In the genomic region with DNA sequence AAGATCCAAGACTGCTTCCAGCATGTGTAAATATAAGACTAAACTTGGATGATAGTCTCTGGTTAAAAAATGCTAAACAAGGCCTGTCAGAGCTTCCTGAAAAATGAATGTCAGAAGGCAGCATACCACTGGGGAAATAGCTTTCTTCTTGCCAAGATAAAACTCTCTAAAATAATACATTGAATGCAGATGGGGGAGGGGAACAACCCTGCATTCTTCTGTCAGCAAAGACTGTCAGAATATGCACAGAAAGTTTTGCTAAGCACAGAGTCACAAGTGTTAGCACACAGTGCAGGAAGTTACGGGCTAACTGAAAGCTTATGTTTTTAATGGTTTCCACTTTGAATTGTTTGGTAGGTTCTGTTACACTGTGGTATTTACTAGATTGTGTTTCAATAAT, we compare ENCODE assay signal across 16 mouse cellular contexts. TPM values are rescaled to one million over a fixed set of nuclear protein-coding genes. Genes with fewer than 3 reads are reported as not detected.
DNase-seq lines count a peak whose midpoint lies in the region; ATAC-seq lines count a peak whose summit lies in the region.
"Had no signal": no experiment of that assay in that cellular context is flagged by ENCODE, and none has a peak within 500 bp of the region (broad histone marks: within the 10 kb centered on the region; RNA-seq: fewer than 3 reads in every experiment).

No protein-coding gene starts in this region.

- no peaks in the 10 kb centered on the region for H3K27me3 ChIP-seq in heart, embryonic 11.5 days (ENCODE audit: control insufficient read depth, insufficient read depth, low read length)
- H3K27me3 ChIP-seq in limb, embryonic 11.5 days (ENCODE audit: control insufficient read depth, insufficient read depth, low read length) = no peaks in the 10 kb centered on the region
- no peaks in the 10 kb centered on the region for H3K27me3 ChIP-seq in limb, embryonic 10.5 days (ENCODE audit: low read depth, poor library complexity, severe bottlenecking)
- no peaks in the 10 kb centered on the region for H3K27me3 ChIP-seq in limb, embryonic 12.5 days
- no peaks in the 10 kb centered on the region for H3K27me3 ChIP-seq in neural tube, embryonic 15.5 days (replicated peaks)
- H3K27me3 ChIP-seq: midbrain, embryonic 15.5 days had no signal

- H3K9me3 ChIP-seq in heart, embryonic 11.5 days (replicated peaks; ENCODE audit: control insufficient read depth, low read length) = peaks cover 2% of the 10 kb centered on the region; the same call in 1 of the 2 replicates
- H3K9me3 ChIP-seq in limb, embryonic 11.5 days (ENCODE audit: control insufficient read depth, low read length) = no peaks in the 10 kb centered on the region
- no peaks in the 10 kb centered on the region for H3K9me3 ChIP-seq in limb, embryonic 10.5 days (replicated peaks)
- H3K9me3 ChIP-seq in limb, embryonic 12.5 days = no peaks in the 10 kb centered on the region
- H3K9me3 ChIP-seq in neural tube, embryonic 15.5 days (replicated peaks) = no peaks in the 10 kb centered on the region
- H3K9me3 ChIP-seq: heart, embryonic 10.5 days; midbrain, embryonic 15.5 days had no signal

- no peak overlapping the region for H3K4me3 ChIP-seq in heart, embryonic 11.5 days (ENCODE audit: low read depth, low read length)
- no peak overlapping the region for H3K4me3 ChIP-seq in limb, embryonic 11.5 days (ENCODE audit: low read depth, low read length)
- no peak overlapping the region for H3K4me3 ChIP-seq in limb, embryonic 10.5 days
- no peak overlapping the region for H3K4me3 ChIP-seq in limb, embryonic 12.5 days (replicated peaks)
- H3K4me3 ChIP-seq in neural tube, embryonic 15.5 days (replicated peaks) = no peak overlapping the region
- H3K4me3 ChIP-seq: heart, embryonic 10.5 days; midbrain, embryonic 15.5 days had no signal

- H3K36me3 ChIP-seq in heart, embryonic 11.5 days (ENCODE audit: control insufficient read depth, insufficient read depth, low read length) = no peaks in the 10 kb centered on the region
- no peaks in the 10 kb centered on the region for H3K36me3 ChIP-seq in limb, embryonic 11.5 days (ENCODE audit: control insufficient read depth, insufficient read depth, low read length)
- H3K36me3 ChIP-seq in limb, embryonic 10.5 days = no peaks in the 10 kb centered on the region
- no peaks in the 10 kb centered on the region for H3K36me3 ChIP-seq in limb, embryonic 12.5 days
- no peaks in the 10 kb centered on the region for H3K36me3 ChIP-seq in neural tube, embryonic 15.5 days
- H3K36me3 ChIP-seq: heart, embryonic 10.5 days; midbrain, embryonic 15.5 days had no signal

- no peak overlapping the region for H3K9ac ChIP-seq in heart, embryonic 11.5 days (ENCODE audit: low read depth, low read length)
- no peak overlapping the region for H3K9ac ChIP-seq in limb, embryonic 11.5 days (ENCODE audit: low read length)
- H3K9ac ChIP-seq in limb, embryonic 12.5 days (replicated peaks) = no peak overlapping the region
- H3K9ac ChIP-seq in neural tube, embryonic 15.5 days (replicated peaks) = no peak overlapping the region
- H3K9ac ChIP-seq: midbrain, embryonic 15.5 days had no signal

- WGBS in heart, embryonic 11.5 days (ENCODE audit: insufficient replicate concordance) = 50% methylated on average over 1 of the region's 1 CpGs
- 42% methylated on average over 1 of the region's 1 CpGs for WGBS in limb, embryonic 11.5 days
- WGBS in limb, embryonic 10.5 days = 71% methylated on average over 1 of the region's 1 CpGs
- WGBS in limb, embryonic 12.5 days = 13% methylated on average over 1 of the region's 1 CpGs
- 74% methylated on average over 1 of the region's 1 CpGs for WGBS in neural tube, embryonic 15.5 days

- H3K27ac ChIP-seq in heart, embryonic 11.5 days (ENCODE audit: low read depth, low read length) = no peak overlapping the region
- H3K27ac ChIP-seq in limb, embryonic 11.5 days (replicated peaks; ENCODE audit: low read depth, low read length) = no peak overlapping the region
- no peak overlapping the region for H3K27ac ChIP-seq in limb, embryonic 10.5 days
- H3K27ac ChIP-seq in limb, embryonic 12.5 days = no peak overlapping the region
- H3K27ac ChIP-seq in neural tube, embryonic 15.5 days (replicated peaks) = no peak overlapping the region
- H3K27ac ChIP-seq: heart, embryonic 10.5 days; midbrain, embryonic 15.5 days had no signal

- DNase-seq in heart, adult 11 months = peak; percentile 28
- DNase-seq in limb, embryonic 11.5 days (ENCODE audit: low spot score) = no peak
- DNase-seq in limb, embryonic 10.5 days (ENCODE audit: low spot score) = no peak
- peak; percentile 74 for DNase-seq in adipocyte (ENCODE audit: low spot score)
- no peak for DNase-seq in retina, embryonic 14.5 days (ENCODE audit: low spot score)
- DNase-seq: B cell, adult 2 months; cerebellum, adult 11-12 months; lung, adult 2 months; retina, postnatal 1 day; thymus, adult 2 months had no signal

- no peak for ATAC-seq in heart, embryonic 11.5 days (replicated peaks; ENCODE audit: insufficient number of reproducible peaks, low FRiP score, low TSS enrichment)
- ATAC-seq in limb, embryonic 11.5 days (ENCODE audit: insufficient number of reproducible peaks, low FRiP score, low TSS enrichment, low read depth) = peak; percentile 57; the same call in 1 of the 2 replicates
- 0 out of 2 replicates have a peak, but pooled peaks have one; percentile 39 for ATAC-seq in limb, embryonic 12.5 days (ENCODE audit: insufficient number of reproducible peaks, insufficient read depth, low FRiP score, low TSS enrichment, low read depth)
- no peak for ATAC-seq in neural tube, embryonic 15.5 days (ENCODE audit: low FRiP score)
- ATAC-seq: forebrain, embryonic 14.5 days; midbrain, embryonic 15.5 days had no signal

- H3K4me1 ChIP-seq in heart, embryonic 11.5 days (ENCODE audit: control insufficient read depth, insufficient read depth, low read length) = no peaks in the 10 kb centered on the region
- H3K4me1 ChIP-seq in limb, embryonic 11.5 days (ENCODE audit: control insufficient read depth, insufficient read depth, low read length) = no peaks in the 10 kb centered on the region
- peaks cover 10% of the 10 kb centered on the region for H3K4me1 ChIP-seq in limb, embryonic 10.5 days
- peaks cover 6% of the 10 kb centered on the region for H3K4me1 ChIP-seq in limb, embryonic 12.5 days (replicated peaks)
- H3K4me1 ChIP-seq in neural tube, embryonic 15.5 days = no peaks in the 10 kb centered on the region
- H3K4me1 ChIP-seq: midbrain, embryonic 15.5 days had no signal

- no peak overlapping the region for H3K4me2 ChIP-seq in heart, embryonic 11.5 days
- no peak overlapping the region for H3K4me2 ChIP-seq in limb, embryonic 11.5 days (ENCODE audit: low read depth, severe bottlenecking)
- H3K4me2 ChIP-seq in limb, embryonic 12.5 days = no peak overlapping the region
- H3K4me2 ChIP-seq in neural tube, embryonic 15.5 days = no peak overlapping the region
- H3K4me2 ChIP-seq: midbrain, embryonic 15.5 days had no signal

RNA-seq across cellular contexts. Expression of gene Rhobtb3, which starts 6.6 kb away (rescaled TPM):
- 27.4 and 29.3 TPM in 2 replicates for polyA plus RNA-seq in heart, embryonic 11.5 days (2014; fragmentation: Nextera tagmentation; extraction: Ambion mirVana)
- polyA plus RNA-seq in limb, embryonic 11.5 days (2014; fragmentation: Nextera tagmentation; extraction: Ambion mirVana) = 84.2 and 90.7 TPM in 2 replicates
- 60.3 and 66.4 TPM in 2 replicates for polyA plus RNA-seq in limb, embryonic 10.5 days (2016; fragmentation: Nextera tagmentation; extraction: Ambion mirVana)
- polyA plus RNA-seq in limb, embryonic 12.5 days (2016; fragmentation: Nextera tagmentation; extraction: Ambion mirVana) = 80.1 and 80.9 TPM in 2 replicates
- polyA plus RNA-seq in neural tube, embryonic 15.5 days (2015; fragmentation: Nextera tagmentation; extraction: Ambion mirVana) = 17.6 and 18.3 TPM in 2 replicates

RNA-seq across cellular contexts. Expression of gene Spata9, which starts 16.7 kb away (rescaled TPM):
- polyA plus RNA-seq in heart, embryonic 11.5 days (2014; fragmentation: Nextera tagmentation; extraction: Ambion mirVana) = 0.20 and 0.28 TPM in 2 replicates
- polyA plus RNA-seq in limb, embryonic 11.5 days (2014; fragmentation: Nextera tagmentation; extraction: Ambion mirVana) = 0.43 and 0.68 TPM in 2 replicates
- 0.23 and 0.38 TPM in 2 replicates for polyA plus RNA-seq in limb, embryonic 10.5 days (2016; fragmentation: Nextera tagmentation; extraction: Ambion mirVana)
- polyA plus RNA-seq in limb, embryonic 12.5 days (2016; fragmentation: Nextera tagmentation; extraction: Ambion mirVana) = 0.47 and 0.85 TPM in 2 replicates
- 1.6 and 3.1 TPM in 2 replicates for polyA plus RNA-seq in neural tube, embryonic 15.5 days (2015; fragmentation: Nextera tagmentation; extraction: Ambion mirVana)
- polyA plus RNA-seq: lung, adult 2 months; thymus, adult 2 months had no signal

Comparison
In these comparisons a context has a peak if more than half of its experiments do, and no peak if none do; other contexts are left out.
1. DNase-seq: peak in heart, adult 11 months (single experiment) and adipocyte (single experiment); none in limb, embryonic 11.5 days (single experiment), limb, embryonic 10.5 days (single experiment) and retina, embryonic 14.5 days (single experiment).
2. ATAC-seq: peak in limb, embryonic 11.5 days (single experiment) and limb, embryonic 12.5 days (single experiment); none in heart, embryonic 11.5 days (single experiment) and neural tube, embryonic 15.5 days (single experiment).